In the genomic region with DNA sequence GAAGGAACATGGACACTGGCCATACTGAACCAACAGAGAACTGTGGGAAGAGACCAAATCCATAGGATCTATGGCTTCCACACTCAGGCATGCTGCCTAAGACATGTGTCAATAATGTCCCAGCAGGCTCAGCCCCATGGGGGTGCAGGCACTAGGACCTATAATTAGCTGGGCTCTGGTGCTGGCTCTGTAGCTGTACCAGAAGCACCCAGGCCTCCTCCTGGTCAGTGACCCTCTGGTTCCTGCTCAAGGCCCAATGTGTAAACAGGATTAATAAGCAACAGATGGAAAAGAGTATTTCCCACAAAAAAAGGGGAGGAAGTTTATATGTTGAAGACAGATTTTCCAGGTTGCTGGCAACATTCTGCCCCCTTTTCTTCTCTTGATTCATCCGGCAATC, we compare ENCODE assay signal across 26 mouse cellular contexts. TPM values are rescaled to one million over a fixed set of nuclear protein-coding genes. Genes with fewer than 3 reads are reported as not detected.
"Had no signal": no experiment of that assay in that cellular context is flagged by ENCODE, and none has a peak within 500 bp of the region (broad histone marks: within the 10 kb centered on the region; RNA-seq: fewer than 3 reads in every experiment).

No protein-coding gene starts in this region.

- H3K4me3 ChIP-seq: intestine, embryonic 15.5 days; kidney, embryonic 15.5 days; limb, embryonic 10.5 days; limb, embryonic 13.5 days; lung, embryonic 15.5 days; megakaryocyte, embryonic 14.5 days; midbrain, embryonic 10.5 days; midbrain, embryonic 13.5 days; myocyte; neural tube, embryonic 13.5 days had no signal

- ATAC-seq: intestine, embryonic 15.5 days; midbrain, embryonic 13.5 days; midbrain, embryonic 16.5 days had no signal

- H3K9me3 ChIP-seq: intestine, embryonic 15.5 days; kidney, embryonic 15.5 days; limb, embryonic 10.5 days; limb, embryonic 13.5 days; lung, embryonic 15.5 days; megakaryocyte, embryonic 14.5 days; midbrain, embryonic 10.5 days; midbrain, embryonic 13.5 days; neural tube, embryonic 13.5 days had no signal

- DNase-seq: kidney, adult 11 months; kidney, adult 8-10 months; kidney, postnatal 14 days; kidney, postnatal 4 days; lung, adult 18-20 months; lung, postnatal 10 days; lung, postnatal 36 days; retina, postnatal 1 day; right cerebral cortex, postnatal 25 days; spleen, adult 18-20 months; thymus, adult 18-20 months; thymus, postnatal 36 days had no signal

- H3K4me2 ChIP-seq: intestine, embryonic 15.5 days; kidney, embryonic 15.5 days; limb, embryonic 13.5 days; lung, embryonic 15.5 days; midbrain, embryonic 13.5 days; neural tube, embryonic 13.5 days had no signal

- H3K4me1 ChIP-seq: intestine, embryonic 15.5 days; kidney, embryonic 15.5 days; limb, embryonic 10.5 days; limb, embryonic 13.5 days; lung, embryonic 15.5 days; midbrain, embryonic 10.5 days; midbrain, embryonic 13.5 days; neural tube, embryonic 13.5 days had no signal

- H3K9ac ChIP-seq: intestine, embryonic 15.5 days; kidney, embryonic 15.5 days; limb, embryonic 13.5 days; lung, embryonic 15.5 days; midbrain, embryonic 13.5 days; neural tube, embryonic 13.5 days had no signal

- H3K27me3 ChIP-seq: intestine, embryonic 15.5 days; kidney, embryonic 15.5 days; limb, embryonic 13.5 days; lung, embryonic 15.5 days; megakaryocyte, embryonic 14.5 days; midbrain, embryonic 13.5 days; neural tube, embryonic 13.5 days had no signal

- H3K27ac ChIP-seq: intestine, embryonic 15.5 days; kidney, embryonic 15.5 days; limb, embryonic 10.5 days; limb, embryonic 13.5 days; lung, embryonic 15.5 days; midbrain, embryonic 10.5 days; midbrain, embryonic 13.5 days; neural tube, embryonic 13.5 days had no signal

RNA-seq across cellular contexts. Expression of a gene that starts 33.4 kb away (rescaled TPM):
- total RNA-seq: layer of hippocampus, postnatal 14 days; monocyte, adult 5-6 weeks had no signal
- polyA plus RNA-seq: intestine, embryonic 15.5 days; myocyte; neural tube, embryonic 13.5 days had no signal

RNA-seq across cellular contexts. Expression of a gene that starts 40.3 kb away (rescaled TPM):
- polyA plus RNA-seq: midbrain, embryonic 13.5 days; myocyte had no signal

RNA-seq across cellular contexts. Expression of a gene that starts 50.7 kb away (rescaled TPM):
- total RNA-seq: layer of hippocampus, adult 18-20 months; layer of hippocampus, postnatal 14 days had no signal
- polyA plus RNA-seq: kidney, embryonic 15.5 days; limb, embryonic 10.5 days; limb, embryonic 13.5 days; midbrain, embryonic 10.5 days; midbrain, embryonic 13.5 days; midbrain, embryonic 16.5 days; neural tube, embryonic 13.5 days had no signal
